Mouse (Mus musculus): Measurements from ENCODE around the gene Olfr745.

The Olfr745 gene

DNA sequence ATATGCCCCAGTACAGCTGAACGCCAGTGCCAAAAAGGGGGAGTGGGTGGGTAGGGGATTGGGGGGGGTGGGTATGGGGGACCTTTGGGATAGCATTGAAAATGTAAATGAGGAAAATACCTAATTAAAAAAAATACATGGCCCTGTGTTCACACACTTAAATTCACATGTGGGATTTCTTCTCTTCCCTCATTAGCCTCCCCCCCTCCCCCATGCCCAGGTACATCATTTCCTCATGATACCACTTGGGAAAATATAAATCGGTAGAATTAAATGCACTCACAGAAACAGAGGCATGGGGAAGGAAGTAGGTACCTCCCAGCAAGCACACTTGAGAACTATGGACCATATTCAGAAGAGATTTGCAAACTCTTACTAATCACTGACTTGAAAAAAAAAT, at the start of gene Olfr745:
Gene Olfr745 (plus strand): TSS at position 301 of the 400 bp plus-strand sequence.
- no peak for ATAC-seq (ENCODE audit: insufficient number of reproducible peaks, low FRiP score, low TSS enrichment)

- no peak for ATAC-seq (ENCODE audit: insufficient number of reproducible peaks, low FRiP score, low TSS enrichment)
Observed at GRCm38 (mm10) chr14:50614579-50614978, 24.6 kb upstream of the Olfr745 start, which contains the start of gene Olfr744. Gene Olfr744 (plus strand): TSS chr14:50614879.

- ATAC-seq (ENCODE audit: insufficient number of reproducible peaks, low FRiP score, low TSS enrichment) = no peak
Observed at GRCm38 (mm10) chr14:50646783-50647182, 7.6 kb downstream of the Olfr745 start, which contains the start of gene Olfr746. Gene Olfr746 (plus strand): TSS chr14:50647083.

DNA sequence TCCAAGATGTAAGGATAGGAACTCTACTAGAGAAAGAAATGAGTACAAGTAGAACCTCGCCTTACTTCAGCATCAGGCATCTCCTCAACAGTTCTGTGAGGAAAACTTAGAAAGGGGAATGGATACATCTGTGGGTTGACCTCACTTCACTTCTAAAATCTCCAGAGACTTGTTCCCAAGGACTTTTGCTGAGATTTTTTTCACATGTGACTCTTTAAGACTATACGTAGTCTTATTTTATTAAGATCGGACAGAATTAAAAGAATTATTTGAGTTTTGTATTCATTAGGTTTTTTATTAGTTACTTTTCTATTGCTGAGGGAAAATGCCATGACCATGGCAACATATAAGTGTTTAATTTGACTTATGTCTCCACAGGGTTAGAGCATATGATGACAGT, 53.9 kb downstream of the Olfr745 start, which contains the start of gene Olfr747:
Gene Olfr747 (minus strand): TSS at position 101 of the 400 bp plus-strand sequence.
- ATAC-seq (ENCODE audit: insufficient number of reproducible peaks, low FRiP score, low TSS enrichment) = no peak

Measured in cerebellum, adult (tissue).